Mouse (Mus musculus) olfactory bulb, adult 2 months (tissue): ENCODE results near the gene Dgcr8.

Experiments used
- CTCF ChIP-seq: fragments of 200-500 bp; IDR thresholded peaks from 2 replicates; pipeline ENCODE4 v1.5.1; 2012; ENCODE audit warnings: low read depth, mild to moderate bottlenecking, low read length, moderate library complexity; ENCODE audit not compliant: insufficient read depth
- POLR2A ChIP-seq: fragments of 200-500 bp; IDR thresholded peaks from 2 replicates; pipeline ENCODE4 v1.6.1; 2012; ENCODE audit warnings: mild to moderate bottlenecking, low read depth, low read length, moderate library complexity; ENCODE audit not compliant: insufficient read depth

GRCm38 (mm10) chr16:18233451-18233850 is 55.6 kb downstream of the Dgcr8 start:
- TF ChIP-seq CTCF (no peak), POLR2A (no peak)
